Mouse (Mus musculus) bone marrow macrophage, adult 2 months (primary cell): ENCODE data around the gene Tmem139. TPM values are rescaled to one million over a fixed set of nuclear protein-coding genes. Genes with fewer than 3 reads are reported as not detected.
A peak's percentile ranks its signal among the peaks of the same experiment; 100 is the strongest.

Source experiments
- H3K27ac ChIP-seq: 2 replicates; pipeline ENCODE4 v1.5.1; 2012; ENCODE audit warnings: low read depth, low read length; ENCODE audit not compliant: insufficient read depth
- H3K4me1 ChIP-seq: 2 replicates; pipeline ENCODE4 v1.6.1; 2012; ENCODE audit warnings: low read length; ENCODE audit not compliant: control insufficient read depth, insufficient read depth
- H3K4me3 ChIP-seq: 2 replicates; pipeline ENCODE4 v1.5.1; 2012; ENCODE audit warnings: mild to moderate bottlenecking, low read length, moderate library complexity; ENCODE audit not compliant: insufficient read depth
- CTCF ChIP-seq: IDR thresholded peaks from 2 replicates; pipeline ENCODE4 v1.5.1; 2012; ENCODE audit warnings: low read depth, mild to moderate bottlenecking, low read length, moderate library complexity
- POLR2A ChIP-seq: IDR thresholded peaks from 2 replicates; pipeline ENCODE4 v1.6.1; 2012; ENCODE audit warnings: mild to moderate bottlenecking, low read depth, low read length, borderline replicate concordance
- polyA plus RNA-seq: library from polyadenylated mRNA; stranded (reverse); fragments of >200 nt; gene quantifications from 2 replicates; pipeline ENCODE4 v1.2.4, GENCODE M21; 2012; ENCODE audit not compliant: missing spikeins, insufficient read depth, insufficient read length

The Tmem139 gene
- polyA plus RNA-seq, 1 experiment: not detected

DNA sequence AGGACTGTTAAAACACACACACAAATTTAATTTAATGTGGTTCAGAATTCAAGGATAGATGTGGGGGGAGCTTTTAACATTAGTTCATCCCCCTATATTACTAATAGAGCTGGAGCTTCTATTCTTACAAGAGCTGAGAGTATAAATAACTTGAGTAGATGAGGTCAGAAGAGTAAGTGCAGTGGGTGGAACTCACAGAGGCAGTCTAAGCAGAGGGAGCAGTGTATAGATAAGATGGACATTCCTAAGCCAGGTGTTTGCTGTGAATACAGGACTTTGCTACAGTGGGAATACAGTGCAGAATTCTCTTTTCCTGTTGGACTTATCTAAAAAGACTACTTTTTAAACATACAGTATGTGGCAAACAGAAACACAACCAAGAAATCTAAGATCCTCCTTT, 9.0 kb downstream of the Tmem139 start:
- Histone ChIP-seq H3K4me1 (peaks cover 11% of the 10 kb centered on the region), H3K27ac (no peak overlapping the region), H3K4me3 (no peak overlapping the region)
- TF ChIP-seq POLR2A (no peak), CTCF (no peak)

DNA sequence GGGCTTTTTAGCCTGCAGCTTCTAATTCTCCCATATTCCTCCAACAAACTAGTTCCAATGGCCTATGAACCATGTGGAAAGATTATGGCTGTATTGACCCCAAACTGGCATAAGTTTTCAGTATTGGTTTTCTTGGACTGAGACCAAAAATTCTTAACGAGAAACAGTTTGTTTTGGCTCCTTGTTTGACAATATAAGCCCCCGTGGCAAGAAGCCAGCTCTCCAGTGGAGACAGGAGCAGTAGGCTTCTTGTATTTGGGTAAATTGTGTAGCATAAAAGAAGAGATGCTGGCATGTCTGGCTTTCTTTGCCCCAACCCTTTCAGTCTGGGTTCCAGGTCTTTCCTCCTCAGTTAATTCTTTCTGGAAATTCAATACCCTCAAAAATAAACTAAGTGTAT, 14.4 kb downstream of the Tmem139 start:
- TF ChIP-seq POLR2A (no peak), CTCF (no peak)
- Histone ChIP-seq H3K27ac (no peak overlapping the region), H3K4me1 (no peaks in the 10 kb centered on the region), H3K4me3 (no peak overlapping the region)

DNA sequence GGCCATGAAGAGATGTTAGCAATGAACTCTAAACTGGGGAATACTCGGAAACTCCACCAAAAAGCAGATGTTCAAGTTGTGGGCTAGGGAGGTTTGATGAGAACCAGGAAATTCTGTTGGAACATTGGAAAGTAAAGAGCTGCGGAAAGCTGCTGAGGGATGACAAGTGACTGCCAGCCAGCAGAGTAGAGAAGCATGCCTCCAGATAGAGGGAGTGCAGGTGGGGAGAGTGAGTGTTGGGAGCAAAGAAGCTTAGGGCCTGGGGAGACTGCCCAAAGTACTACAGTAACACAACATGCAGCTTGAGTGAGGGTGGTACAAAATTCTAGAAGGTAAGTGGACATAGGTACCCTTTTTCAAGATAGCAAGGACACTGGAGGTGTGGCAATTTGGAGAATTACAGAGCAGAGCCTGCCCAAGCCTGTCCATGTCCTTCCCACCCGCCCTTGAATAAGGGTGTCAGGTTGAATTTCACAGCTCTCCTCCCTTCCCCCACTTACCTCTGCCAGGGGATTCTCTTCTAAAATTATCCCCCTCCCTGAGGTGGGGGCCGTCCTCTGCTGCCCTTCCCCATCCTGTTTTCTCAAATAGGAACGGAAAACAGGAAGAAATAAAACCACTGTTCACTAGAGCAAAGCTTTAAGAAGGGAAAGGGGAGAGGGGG, 21.2 kb downstream of the Tmem139 start:
- no peak overlapping the region for H3K4me3 ChIP-seq
- H3K27ac ChIP-seq: no peak overlapping the region
- TF ChIP-seq POLR2A (no peak), CTCF (no peak)
- H3K4me1 ChIP-seq: peaks cover 8% of the 10 kb centered on the region

DNA sequence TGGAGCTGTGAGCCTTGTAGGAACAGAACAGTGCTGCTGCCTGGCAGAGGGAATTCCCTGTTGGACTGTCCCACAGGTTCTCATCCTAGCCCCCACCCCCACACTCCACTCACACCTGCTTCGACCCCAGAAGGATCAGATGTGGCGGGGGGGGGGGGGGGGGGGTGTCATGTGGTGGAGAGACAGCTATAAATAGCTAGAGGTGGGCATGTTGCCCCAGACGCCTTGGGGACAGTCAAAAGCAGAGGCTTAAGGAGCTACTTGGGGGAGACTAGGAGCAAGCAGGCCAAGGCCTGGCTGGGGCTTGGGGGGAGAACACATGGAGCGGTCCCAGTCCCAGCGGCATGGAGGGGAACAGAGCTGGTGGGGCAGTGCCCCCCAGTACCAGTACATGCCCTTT, 24.7 kb downstream of the Tmem139 start, which contains the start of gene Clcn1:
Clcn1 (plus strand) TSS at position 238 of the 400 bp plus-strand sequence.
- no peak within 1 kb of the TSS for H3K27ac ChIP-seq
- TF ChIP-seq CTCF (no peak), POLR2A (no peak)
- peaks cover 8% of the 10 kb centered on the region for H3K4me1 ChIP-seq

DNA sequence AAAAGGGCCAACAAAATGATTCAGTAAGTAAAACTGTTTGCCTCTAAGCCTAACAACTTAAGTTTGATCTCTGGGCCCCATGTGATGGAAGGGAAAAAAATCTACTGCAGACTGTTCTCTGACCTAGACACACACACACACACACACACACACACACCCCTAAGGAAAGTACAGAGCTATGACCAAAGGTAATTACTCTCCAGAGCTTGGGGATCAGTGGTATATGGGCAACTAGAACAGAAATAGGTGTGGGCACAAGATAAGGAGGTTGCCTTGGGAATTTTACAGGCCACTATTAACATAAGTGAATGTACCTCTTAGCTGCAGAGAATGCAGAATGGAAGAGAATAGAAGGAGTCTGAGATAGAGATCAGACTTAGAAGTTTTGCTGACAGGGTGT, 25.8 kb downstream of the Tmem139 start:
- H3K4me3 ChIP-seq: no peak overlapping the region
- H3K27ac ChIP-seq: no peak overlapping the region
- peaks cover 8% of the 10 kb centered on the region for H3K4me1 ChIP-seq
- no peak for TF ChIP-seq CTCF
- no peak for TF ChIP-seq POLR2A

More for the DNA sequence above, 24.7 kb downstream of the Tmem139 start, which contains the start of gene Clcn1:
- H3K4me3 ChIP-seq: no peak within 1 kb of the TSS

DNA sequence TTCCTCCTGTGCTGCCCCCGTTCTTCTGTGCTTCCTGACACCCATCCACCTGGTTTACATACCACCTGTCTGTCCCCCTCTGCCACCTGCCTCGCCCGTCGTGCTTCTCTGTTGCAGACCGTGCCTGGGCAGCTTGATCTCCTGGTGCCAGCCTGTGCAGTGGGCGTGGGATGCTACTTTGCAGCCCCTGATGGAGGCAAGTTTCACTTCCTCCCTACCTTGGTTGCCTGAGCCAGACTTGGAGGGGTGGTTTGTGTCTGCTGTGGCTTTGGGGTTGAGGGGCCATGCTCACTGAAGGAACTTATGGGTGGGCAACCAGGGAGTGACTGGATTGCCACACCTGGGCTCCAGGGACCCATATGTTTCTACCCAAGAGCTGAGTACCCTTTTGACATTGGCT, 31.6 kb downstream of the Tmem139 start:
- Histone ChIP-seq H3K4me3 (no peak overlapping the region), H3K27ac (no peak overlapping the region), H3K4me1 (peaks cover 23% of the 10 kb centered on the region)
- TF ChIP-seq POLR2A (no peak), CTCF (no peak)

DNA sequence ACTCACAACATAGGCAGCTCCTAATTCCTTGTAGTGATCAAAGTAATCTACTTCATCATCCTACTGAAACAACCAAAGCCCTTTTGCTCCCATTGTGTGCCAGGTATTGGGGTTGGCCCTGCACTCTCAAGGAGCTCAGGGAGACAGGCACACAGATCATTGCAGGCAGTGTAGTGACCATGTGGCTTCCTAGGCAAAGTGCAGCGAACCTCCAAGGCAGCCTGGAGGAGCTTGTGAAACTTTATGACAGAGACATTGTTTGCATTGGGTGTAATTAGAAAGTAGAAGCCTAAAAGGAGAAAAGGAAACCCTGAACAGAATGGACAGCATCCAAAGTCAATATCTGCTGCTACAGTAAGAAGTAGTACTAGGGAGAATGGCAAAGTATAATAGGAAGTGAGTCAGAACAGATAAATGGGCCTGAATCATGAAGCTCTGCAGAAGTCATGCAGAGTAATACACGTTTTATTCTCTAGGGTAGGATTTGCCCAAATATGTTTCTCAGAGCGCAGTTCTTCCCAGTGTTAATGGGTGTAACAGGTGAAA, 33.9 kb downstream of the Tmem139 start:
- H3K27ac ChIP-seq: peak overlapping the region; percentile 6; the same call in 1 of the 2 replicates
- H3K4me3 ChIP-seq: no peak overlapping the region
- peaks cover 37% of the 10 kb centered on the region for H3K4me1 ChIP-seq
- no peak for TF ChIP-seq CTCF
- TF ChIP-seq POLR2A: no peak

DNA sequence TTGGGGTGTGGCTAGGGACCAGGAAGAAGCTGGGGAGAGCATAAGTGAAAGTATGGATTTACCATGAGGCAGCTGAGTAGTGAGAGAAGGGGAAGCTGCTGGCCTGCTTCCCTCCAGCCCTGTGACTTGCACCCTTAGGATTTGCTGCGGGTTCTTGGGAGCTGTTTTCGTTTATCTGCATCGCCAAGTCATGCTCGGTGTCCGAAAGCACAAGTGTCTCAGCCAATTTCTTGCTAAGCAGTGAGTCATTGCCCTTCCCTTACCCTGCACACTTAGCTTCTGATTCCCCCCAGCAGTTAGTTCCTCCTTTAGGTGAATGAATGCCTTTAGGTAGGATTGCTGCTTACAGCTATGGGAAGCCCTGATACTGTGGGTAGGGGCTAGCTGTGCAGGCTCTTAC, 37.6 kb downstream of the Tmem139 start:
- H3K27ac ChIP-seq: peak overlapping the region; percentile 72
- TF ChIP-seq CTCF (no peak), POLR2A (no peak)
- H3K4me3 ChIP-seq: peak overlapping the region; percentile 45
- peaks cover 36% of the 10 kb centered on the region for H3K4me1 ChIP-seq

DNA sequence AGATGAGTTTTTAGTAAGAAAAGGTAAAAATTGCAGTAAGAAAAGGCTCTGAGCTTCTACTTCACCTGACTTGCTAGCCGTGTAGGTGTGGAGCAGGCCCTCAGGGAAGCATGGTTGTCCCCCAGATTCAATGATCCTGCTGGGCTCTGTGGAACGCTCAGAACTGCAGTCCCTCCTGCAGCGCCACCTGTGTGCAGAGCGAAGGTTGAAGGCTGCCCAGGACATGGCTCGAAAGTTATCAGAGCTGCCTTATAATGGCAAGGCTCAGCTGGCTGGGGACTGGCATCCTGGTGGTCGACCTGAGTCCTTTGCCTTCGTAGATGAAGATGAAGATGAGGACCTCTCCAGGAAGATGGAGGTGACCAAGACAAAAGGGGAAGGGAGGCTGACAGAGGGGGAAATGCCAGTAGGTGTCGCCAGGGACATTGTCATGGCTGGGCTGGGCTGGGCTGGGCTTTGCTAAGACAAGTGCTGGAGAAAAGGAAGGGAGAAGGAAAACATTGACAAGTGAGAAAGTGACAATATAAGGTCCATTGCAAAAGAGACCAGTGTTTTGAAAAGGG, 48.1 kb downstream of the Tmem139 start:
- Histone ChIP-seq H3K27ac (no peak overlapping the region), H3K4me1 (peaks cover 9% of the 10 kb centered on the region), H3K4me3 (no peak overlapping the region)
- TF ChIP-seq POLR2A: no peak
- no peak for TF ChIP-seq CTCF

DNA sequence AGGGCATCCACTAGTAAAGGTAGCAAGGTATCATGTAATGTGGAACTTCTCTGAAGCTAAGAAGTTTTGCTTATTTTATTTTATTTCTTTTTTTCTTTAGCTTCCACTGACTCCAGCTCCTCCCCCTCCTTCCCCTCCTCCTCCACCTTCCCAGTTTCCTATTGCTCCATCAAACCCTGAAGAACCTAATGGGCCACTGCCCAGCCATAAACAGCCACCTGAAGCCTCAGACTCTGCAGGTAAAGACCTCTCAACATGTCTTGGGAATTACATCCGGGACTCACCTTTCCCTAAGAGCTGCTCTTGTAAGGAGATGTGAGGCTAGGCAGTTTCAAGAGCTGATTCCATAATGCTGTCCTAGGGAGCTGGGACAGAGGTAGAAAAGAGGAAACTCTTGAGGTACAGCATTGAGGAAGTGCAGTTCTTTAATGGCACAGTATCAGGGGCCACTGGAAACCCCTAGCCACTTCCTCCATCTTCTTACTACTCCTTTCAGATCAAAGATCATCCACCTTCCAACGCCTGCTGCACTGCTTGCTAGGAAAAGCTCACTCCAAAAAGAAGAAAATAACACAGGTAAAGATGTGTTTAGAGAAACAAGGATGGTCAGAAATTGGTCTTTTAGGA, 48.8 kb downstream of the Tmem139 start:
- no peak overlapping the region for H3K4me3 ChIP-seq
- H3K4me1 ChIP-seq: peaks cover 9% of the 10 kb centered on the region
- no peak overlapping the region for H3K27ac ChIP-seq
- TF ChIP-seq CTCF (no peak), POLR2A (no peak)

Other genes with a start within 250 kb of the Tmem139 start
- not detected in 2 replicates for gene Sva, start 223.6 kb upstream of the Tmem139 start, polyA plus RNA-seq
- not detected in 2 replicates for gene Tas2r139, start 121.0 kb upstream of the Tmem139 start, polyA plus RNA-seq
- gene Tas2r144, start 46.6 kb upstream of the Tmem139 start, polyA plus RNA-seq: not detected in 2 replicates
- 18.6 and 27.3 TPM in 2 replicates for gene Gstk1, start 16.0 kb upstream of the Tmem139 start, polyA plus RNA-seq
- 37.0 and 37.5 TPM in 2 replicates for gene Casp2, start 3.0 kb downstream of the Tmem139 start, polyA plus RNA-seq
- gene Clcn1, start 24.7 kb downstream of the Tmem139 start, polyA plus RNA-seq: 0.36 TPM in 1 of 2 replicates, not detected in the other
- gene Fam131b, start 62.7 kb downstream of the Tmem139 start, polyA plus RNA-seq: not detected in 2 replicates
- gene Zyx, start 87.7 kb downstream of the Tmem139 start, polyA plus RNA-seq: 88.7 and 98.6 TPM in 2 replicates
- gene Epha1, start 111.3 kb downstream of the Tmem139 start, polyA plus RNA-seq: not detected in 2 replicates
- gene Tas2r143, start 138.3 kb downstream of the Tmem139 start, polyA plus RNA-seq: not detected in 2 replicates
- gene Tas2r135, start 143.5 kb downstream of the Tmem139 start, polyA plus RNA-seq: not detected in 2 replicates
- not detected in 2 replicates for gene Tas2r126, start 172.6 kb downstream of the Tmem139 start, polyA plus RNA-seq
- gene Olfr458, start 203.2 kb downstream of the Tmem139 start, polyA plus RNA-seq: not detected in 2 replicates
- not detected in 2 replicates for gene Olfr457, start 214.4 kb downstream of the Tmem139 start, polyA plus RNA-seq
- gene Olfr456, start 225.2 kb downstream of the Tmem139 start, polyA plus RNA-seq: not detected in 2 replicates